Mouse (Mus musculus): Measurements from ENCODE around the gene Bglap2. TPM values are rescaled to one million over a fixed set of nuclear protein-coding genes. Genes with fewer than 3 reads are reported as not detected.
A peak's percentile ranks its signal among the peaks of the same experiment; 100 is the strongest.
"Not testable (repeated sequence)": the region's sequence is repeated elsewhere in the genome, so short reads cannot be mapped to it uniquely, and the experiment has no call there.

The Bglap2 gene
- total RNA-seq, 2 experiments from 2014 or later: not detected

DNA sequence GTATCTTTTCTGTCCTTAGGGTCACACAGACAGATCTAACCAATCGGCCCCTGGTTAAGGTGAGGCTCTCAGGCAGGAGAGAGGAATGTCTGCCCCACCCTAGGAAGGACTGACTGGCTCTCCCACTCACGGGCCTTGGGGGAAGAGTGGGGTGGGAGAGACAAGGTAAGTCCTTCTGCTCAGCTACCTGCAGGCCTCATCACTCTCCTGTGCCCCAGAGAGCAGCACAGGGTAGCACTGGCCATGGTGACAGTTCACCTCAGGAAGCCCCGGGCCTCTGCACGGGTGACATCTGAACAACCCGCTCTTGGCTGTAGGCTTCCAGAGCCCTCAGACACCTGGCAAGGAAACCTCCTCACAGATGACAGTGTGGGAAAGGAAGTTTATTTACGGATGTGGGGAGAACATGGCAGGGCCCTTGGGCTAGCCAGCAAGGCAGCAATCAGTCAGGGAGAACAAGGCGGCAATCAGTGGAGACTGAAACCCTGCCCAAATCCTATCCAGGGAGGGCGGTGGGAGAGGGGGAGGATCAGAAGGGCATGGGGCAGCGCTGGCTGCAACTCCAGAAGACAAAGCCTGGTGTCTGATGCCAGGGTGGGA, 15.4 kb upstream of the Bglap2 start:
- DNase-seq: no peak

DNA sequence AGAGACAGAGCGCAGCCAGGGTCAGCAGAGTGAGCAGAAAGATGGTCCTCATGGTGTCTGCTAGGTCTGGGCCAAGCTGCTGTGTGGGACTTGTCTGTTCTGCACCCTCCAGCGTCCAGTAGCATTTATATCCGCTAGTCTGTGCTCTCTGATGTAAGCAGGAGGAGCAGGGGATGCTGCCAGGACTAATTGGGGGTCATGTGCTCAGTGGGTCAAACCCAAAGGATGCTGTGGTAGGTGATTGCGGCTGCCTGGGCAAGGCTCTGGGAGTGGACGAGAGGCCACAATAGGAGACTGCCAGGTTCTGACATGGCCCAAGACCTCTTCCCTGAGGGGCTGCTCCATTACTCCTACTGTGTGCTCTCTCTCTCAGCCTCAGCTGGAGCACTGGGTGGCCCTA, 5.9 kb upstream of the Bglap2 start, which contains the start of gene Bglap:
Gene Bglap (minus strand): TSS at position 101 of the 400 bp plus-strand sequence.
- DNase-seq: no peak

DNA sequence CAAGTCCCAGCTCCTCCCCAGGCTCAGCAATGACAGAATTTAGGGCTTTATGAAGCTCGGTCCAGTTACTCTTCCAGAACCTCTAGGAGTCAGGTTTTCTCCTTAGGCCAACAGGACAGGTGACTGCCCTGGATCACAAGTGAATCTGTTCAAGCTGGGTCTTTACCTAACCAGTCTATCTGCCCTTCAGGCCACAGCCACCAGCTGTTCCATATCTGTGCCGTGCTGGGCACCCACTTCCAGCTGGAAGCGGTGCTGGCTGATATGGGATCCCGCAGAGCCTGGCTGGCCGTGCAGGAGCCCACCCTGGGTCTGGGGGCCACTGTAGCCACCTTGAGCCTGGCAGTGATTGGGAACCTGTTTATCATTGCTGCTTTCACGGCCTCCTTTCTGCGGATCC, 3.9 kb upstream of the Bglap2 start:
- DNase-seq: not testable (repeated sequence)

DNA sequence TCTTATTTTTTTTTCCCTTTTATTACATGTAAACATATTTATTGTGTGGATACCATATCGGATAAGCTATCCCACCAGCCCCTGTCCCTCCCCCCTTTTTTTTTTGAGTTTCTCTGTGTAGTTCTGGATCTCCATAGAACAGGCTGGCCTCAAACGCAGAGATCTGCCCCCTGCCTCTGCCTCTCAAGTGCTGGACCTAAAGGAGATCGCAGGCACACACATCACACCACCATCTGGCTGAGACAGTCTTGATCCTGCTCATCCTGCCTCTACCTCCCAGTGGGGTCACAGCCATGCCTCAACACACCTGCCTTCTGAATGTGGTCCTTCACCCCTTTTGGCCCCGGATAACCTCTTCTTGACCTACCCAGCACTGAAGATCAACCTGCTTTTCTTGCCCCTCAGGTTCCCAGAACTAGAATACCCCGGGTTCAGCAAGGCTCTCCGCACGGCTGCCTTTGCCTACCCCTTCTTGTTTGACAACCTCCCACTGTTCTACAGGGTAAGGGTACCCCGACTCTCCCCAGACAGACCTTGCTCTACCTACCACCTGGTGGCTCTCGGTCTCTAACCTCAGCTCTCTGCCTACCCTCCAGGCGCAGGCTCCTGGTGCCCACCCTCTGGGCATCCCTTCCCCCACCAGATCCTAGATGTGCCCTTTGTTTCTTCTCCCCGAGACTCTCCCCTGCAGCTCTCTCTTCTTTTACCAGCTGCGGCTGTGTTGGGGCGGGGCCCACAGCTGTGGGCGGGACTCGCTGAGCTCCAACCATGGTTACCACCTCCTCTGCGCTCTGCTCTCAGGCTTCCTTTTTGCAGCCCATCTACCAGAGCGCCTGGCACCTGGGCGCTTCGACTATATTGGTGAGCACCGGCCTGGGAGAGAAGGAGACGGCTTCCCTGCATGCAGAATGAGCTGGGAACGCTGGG, 3.2 kb upstream of the Bglap2 start:
- DNase-seq: peak in 1 of 2 experiments; percentile 40

DNA sequence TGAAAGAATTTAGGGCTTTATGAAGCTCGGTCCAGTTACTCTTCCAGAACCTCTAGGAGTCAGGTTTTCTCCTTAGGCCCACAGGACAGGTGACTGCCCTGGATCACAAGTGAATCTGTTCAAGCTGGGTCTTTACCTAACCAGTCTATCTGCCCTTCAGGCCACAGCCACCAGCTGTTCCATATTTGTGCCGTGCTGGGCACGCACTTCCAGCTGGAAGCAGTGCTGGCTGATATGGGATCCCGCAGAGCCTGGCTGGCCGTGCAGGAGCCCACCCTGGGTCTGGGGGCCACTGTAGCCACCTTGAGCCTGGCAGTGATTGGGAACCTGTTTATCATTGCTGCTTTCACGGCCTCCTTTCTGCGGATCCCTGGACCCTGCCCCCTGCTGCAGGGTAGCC, 1.9 kb downstream of the Bglap2 start:
- not testable (repeated sequence) for DNase-seq

DNA sequence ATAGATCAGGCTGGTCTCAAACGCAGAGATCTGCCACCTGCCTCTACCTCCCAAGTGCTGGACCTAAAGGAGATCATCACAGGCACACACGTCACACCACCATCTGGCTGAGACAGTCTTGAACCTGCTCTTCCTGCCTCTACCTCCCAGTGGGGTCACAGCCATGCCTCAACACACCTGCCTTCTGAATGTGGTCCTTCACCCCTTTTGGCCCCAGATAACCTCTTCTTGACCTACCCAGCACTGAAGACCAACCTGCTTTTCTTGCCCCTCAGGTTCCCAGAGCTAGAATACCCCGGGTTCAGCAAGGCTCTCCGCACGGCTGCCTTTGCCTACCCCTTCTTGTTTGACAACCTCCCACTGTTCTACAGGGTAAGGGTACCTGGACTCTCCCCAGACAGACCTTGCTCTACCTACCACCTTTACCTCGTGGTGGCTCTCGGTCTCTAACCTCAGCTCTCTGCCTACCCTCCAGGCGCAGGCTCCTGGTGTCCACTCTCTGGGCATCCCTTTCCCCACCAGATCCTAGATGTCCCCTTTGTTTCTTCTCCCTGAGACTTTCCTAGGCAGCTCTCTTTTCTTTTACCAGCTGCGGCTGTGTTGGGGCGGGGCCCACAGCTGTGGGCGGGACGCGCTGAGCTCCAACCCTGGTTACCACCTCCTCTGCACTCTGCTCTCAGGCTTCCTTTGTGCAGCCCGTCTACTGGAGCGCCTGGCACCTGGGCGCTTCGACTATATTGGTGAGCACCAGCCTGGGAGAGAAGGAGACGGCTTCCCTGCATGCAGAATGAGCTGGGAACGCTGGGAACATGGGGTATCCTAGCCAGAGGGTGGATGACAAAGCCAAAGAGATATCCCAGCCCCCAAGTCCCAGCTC, 2.5 kb downstream of the Bglap2 start:
- DNase-seq: not testable (repeated sequence)

DNA sequence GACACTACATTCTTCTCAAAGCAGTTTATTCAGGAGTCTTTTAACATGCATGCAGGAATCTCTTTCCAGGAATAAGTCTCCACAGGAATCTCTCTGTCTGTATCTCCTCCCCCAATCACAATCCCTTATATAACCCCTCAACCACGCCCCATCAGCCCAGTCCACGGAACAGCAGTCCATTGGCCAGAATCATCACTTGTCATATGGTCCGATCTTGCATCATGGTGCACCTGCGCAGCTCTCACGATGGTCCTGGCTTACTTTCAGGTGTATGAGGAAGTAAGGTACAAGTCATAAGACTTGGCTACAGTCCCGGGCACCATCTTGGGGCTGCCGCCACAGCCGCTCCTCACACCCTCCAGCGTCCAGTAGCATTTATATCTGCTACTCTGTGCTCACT, 5.9 kb downstream of the Bglap2 start, which contains the start of gene Bglap3:
Gene Bglap3 (minus strand): TSS at position 101 of the 400 bp plus-strand sequence.
- not testable (repeated sequence) for DNase-seq

DNA sequence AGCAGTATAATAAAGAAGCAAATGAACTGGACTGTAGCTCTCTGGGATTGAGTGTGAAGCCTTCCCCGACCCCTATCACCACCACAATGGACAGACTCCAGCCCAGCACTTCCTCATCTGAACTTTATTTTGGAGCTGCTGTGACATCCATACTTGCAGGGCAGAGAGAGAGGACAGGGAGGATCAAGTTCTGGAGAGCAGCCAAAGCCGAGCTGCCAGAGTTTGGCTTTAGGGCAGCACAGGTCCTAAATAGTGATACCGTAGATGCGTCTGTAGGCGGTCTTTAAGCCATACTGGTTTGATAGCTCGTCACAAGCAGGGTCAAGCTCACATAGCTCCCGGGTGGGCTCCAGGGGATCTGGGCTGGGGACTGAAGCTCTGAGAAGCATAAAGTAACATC, 10.0 kb downstream of the Bglap2 start:
- not testable (repeated sequence) for DNase-seq

DNA sequence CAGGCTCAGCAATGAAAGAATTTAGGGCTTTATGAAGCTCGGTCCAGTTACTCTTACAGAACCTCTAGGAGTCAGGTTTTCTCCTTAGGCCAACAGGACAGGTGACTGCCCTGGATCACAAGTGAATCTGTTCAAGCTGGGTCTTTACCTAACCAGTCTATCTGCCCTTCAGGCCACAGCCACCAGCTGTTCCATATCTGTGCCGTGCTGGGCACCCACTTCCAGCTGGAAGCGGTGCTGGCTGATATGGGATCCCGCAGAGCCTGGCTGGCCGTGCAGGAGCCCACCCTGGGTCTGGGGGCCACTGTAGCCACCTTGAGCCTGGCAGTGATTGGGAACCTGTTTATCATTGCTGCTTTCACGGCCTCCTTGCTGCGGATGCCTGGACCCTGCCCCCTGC, 11.0 kb downstream of the Bglap2 start:
- DNase-seq: not testable (repeated sequence)

DNA sequence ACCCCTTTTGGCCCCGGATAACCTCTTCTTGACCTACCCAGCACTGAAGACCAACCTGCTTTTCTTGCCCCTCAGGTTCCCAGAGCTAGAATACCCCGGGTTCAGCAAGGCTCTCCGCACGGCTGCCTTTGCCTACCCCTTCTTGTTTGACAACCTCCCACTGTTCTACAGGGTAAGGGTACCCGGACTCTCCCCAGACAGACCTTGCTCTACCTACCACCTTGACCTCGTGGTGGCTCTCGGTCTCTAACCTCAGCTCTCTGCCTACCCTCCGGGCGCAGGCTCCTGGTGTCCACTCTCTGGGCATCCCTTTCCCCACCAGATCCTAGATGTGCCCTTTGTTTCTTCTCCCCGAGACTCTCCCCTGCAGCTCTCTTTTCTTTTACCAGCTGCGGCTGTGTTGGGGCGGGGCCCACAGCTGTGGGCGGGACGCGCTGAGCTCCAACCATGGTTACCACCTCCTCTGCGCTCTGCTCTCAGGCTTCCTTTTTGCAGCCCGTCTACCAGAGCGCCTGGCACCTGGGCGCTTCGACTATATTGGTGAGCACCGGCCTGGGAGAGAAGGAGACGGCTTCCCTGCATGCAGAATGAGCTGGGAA, 11.6 kb downstream of the Bglap2 start:
- DNase-seq: peak; percentile 60 to 68

DNA sequence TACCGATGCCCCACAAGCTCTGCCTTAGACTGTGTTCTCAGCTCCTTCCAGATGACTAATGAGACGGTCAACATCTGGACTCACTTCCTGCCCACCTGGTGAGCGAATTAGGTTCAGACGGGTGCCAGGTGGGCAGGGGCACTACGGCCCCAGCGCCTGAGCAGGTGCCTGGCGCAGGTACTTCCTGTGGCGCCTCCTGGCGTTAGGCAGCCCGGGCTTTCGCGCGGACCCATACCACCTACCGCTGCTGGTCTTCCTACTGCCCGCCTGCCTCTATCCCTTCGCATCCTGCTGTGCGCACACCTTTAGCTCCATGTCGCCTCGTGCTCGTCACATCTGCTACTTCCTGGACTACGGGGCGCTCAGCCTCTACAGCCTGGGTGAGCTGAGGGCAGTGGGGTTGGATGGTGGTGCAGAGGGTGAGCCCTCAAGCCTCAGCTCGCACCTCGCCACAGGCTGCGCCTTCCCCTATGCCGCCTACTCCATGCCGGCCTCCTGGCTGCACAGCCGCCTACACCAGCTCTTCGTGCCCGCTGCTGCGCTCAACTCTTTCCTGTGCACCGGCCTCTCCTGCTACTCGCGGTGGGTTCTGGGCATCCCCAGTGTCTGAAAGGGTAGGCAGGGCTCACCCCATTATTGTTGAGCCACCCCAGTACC, 12.7 kb downstream of the Bglap2 start:
- DNase-seq: no peak

DNA sequence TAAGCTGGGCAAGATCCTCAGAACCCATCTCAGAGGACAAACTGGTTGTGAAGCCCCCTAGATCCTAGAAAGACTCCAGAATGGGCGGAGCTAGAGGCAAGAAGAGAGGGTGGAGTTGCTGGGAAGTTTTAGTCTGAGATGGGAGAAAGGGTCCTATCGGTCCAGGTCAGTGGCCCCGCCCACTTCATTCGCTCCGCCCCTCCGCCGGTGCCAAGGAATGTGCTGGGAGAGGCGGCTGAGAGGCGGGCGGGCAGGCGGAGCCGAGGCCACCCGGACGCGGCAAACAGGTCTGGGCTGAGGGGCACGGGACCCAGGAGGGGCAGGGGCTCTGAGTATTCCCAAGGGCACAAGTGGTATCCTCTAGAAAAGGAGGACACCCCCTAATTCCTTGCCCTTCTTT, 14.2 kb downstream of the Bglap2 start, which contains the start of gene Paqr6:
Gene Paqr6 (plus strand): TSS at position 248 of the 400 bp plus-strand sequence.
- peak; percentile 53 to 69 for DNase-seq

DNA sequence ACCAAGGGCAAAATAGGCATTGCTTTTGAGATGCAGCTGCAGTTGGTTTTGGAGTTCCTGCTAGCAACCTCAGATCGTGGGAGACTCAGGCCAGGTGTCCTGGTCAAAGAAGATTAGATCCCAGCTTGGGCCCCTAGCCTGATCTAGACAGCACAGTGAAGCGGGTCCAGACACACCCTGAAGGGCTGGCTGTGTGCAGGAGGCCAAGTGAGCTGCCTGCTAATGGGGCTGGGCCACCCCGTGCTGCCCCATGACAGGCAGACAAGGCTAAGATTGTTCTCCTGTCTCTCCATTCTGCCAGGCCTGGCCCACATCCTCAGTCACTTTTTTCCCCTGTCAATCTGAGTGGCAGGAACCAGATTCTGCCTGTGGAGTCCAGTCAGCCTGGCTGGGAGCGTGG, 14.8 kb downstream of the Bglap2 start:
- no peak for DNase-seq

DNA sequence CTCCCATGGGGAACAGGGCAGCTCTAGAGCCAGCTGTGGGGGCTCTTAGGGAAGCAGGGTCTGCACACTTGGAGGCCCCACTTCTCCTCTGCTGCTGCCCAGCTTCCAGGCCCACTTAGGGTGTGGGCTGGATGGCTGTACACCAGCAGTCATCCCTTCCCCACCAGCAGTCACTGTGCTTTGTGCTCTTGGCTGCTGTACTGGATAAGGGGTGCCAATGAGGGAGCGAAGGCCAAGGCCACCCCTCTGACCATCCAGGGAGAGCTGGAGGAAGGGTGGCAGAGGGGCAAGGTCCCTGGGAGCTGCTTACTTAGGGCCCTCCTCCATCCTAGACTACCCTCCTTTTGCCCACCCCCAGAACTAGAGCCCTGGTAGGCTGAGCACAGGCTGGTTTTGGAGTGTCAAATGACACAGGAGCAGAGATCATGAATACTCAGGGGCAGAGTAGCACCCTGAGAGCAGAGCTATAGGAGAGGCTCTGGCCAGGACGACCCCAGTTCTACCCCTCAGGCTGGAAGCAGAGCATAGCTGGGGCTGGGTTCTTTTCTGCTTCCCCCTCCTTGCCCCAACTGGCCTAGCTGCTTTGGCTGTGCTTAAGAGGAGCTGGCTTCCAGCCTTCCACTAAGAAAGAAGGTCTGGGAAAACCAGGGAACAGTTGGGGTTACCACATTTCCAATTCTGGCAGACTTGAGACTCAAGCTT, 16.7 kb downstream of the Bglap2 start:
- no peak for DNase-seq

DNA sequence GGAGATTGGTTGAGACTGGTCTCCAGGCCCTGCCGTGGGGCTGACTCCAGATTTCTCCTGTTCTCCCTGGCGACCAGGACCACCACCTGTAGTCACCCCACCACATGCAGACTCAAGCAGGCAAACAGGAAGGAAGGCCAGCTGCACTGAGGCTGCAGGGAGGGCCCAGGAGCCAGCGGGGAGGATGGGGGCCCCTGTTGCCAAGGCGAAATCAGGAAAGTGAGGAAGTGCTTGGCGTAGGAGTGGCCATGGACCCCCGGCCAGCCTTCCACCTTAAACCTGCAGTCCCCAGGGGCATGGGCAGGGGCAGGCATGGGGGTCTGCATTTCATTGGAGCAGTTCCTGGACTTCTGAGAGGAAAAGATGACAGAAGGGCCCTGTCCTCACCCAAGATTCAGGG, 17.4 kb downstream of the Bglap2 start:
- no peak for DNase-seq

DNA sequence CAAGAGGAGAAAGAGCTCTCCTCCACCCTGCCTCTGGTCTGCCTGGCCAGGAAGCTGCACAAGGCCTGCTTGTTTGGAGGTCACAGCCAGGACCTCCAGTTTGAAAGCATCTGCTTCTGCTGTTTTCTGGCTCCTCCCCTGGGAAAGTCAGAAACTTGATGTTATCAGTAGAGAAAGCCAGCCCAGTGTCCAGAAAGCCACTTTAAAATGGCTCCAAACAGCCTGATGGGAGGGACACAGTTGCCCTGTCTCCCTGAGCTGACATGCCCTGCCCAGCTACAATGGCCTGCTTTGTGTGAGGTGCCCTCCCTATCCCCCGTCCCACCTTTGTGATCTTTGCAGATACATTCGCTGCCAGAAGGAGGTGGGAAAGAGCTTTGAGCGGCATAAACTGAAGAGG, 18.5 kb downstream of the Bglap2 start:
- no peak for DNase-seq

DNA sequence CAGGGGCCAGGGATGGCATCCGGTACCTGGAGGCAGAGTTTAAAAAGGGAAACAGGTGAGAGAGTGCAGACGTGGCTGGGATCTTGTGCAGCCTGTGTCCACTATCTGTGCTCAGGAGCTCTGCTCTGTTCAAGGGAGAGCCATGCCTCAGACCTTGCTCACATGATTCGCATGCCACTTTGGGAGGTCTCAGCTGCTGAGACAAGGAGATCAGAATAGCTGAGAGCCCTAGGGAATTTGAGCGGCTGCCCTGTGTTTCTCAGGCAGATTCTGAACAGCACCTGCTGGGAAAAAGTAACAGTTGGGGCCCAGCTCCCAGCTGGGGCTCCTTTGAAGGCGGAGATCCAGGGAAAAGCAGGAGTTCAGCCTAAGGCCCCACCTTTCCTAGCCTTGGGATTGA, 18.9 kb downstream of the Bglap2 start:
- no peak for DNase-seq

DNA sequence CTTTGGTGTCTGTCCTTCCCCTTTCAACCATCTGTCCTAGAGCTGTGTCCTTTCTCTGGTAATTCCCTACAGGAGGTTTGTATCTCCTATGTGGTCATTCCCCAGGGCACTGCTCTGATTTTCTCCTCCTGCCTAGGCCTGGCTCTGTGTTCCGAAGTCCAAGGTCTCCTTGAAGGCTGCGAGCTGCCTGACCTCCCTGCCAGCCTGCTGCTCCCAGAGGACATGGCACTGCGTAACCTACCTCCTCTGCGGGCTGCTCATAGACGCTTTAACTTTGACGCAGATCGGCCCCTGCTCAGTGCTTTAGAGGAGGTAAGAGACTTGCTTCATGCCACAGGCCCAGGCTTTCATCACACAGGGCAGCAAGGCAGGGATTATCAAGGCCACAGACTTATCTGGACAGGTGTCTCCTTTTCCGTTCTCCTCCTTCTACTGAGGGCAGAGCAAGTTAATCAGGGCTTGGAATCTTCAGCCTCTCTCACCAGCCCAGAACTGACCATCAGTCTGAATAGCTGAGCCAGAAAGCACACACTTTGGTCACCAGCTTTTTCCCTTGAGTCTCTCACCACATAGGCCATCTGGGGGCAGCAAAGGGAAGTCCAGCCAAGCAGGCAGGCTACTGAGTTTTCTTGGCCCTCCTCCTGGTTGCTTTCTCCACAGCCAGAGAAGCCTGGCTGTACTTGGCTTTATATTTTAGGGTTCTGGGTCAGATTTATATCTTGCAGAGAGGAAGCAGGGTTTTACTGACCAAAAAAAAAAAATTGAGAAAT, 23.9 kb downstream of the Bglap2 start:
- DNase-seq: peak; percentile 56 to 77

DNA sequence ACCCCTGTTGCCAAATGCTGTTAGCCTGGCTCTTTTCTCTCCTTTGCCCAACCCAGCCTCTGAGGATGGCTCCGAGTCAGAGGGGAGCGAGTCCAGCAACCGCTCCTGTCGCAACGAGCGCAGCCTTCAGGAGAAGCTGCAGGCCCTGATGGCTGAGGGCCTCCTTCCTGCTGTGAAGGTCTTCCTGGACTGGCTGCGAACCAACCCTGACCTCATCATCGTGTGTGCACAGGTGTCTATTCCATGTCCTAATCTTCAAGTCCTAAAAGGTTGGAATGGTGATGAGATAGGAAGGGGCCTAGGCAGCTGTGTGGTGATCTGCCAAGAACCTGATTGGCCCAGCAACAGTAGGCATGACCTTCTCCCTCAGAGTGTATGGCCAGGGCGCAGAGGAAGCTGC, 25.6 kb downstream of the Bglap2 start:
- no peak for DNase-seq

DNA sequence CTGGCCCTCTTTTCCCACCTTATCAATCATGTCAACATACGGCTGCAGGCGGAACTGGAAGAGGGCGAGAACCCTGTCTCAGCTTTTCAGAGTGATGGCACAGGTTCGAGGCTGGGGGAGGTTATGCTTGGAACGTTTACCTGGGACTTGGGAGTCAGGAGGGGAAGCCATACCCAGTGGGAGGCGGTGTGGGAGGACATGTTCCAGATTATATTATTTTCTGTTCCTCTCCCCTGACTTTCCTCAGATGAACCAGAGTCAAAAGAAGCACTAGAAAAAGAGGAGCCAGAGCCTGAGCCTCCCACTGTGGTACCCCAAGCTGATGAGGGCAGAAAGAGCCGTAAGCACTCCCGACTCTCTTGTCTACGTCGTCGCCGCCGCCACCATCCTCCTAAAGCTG, 27.8 kb downstream of the Bglap2 start:
- DNase-seq: no peak

All from adrenal gland, postnatal 36 days (tissue).